Mouse (Mus musculus) neural tube, embryonic 12.5 days (tissue): Measurements from ENCODE around the gene Vmn1r124. TPM values are rescaled to one million over a fixed set of nuclear protein-coding genes. Genes with fewer than 3 reads are reported as not detected.
"Not testable (repeated sequence)": the region's sequence is repeated elsewhere in the genome, so short reads cannot be mapped to it uniquely, and the experiment has no call there.

Source experiments
- ATAC-seq: fragments of 200-750 bp; cut with Nextera tagmentation; 2 replicates; pipeline ENCODE4 v1.8.0; 2017; ENCODE audit warnings: low read depth, mild to moderate bottlenecking, moderate TSS enrichment, moderate library complexity; ENCODE audit not compliant: low FRiP score
- H3K27ac ChIP-seq: fragments of 300-500 bp; sonication (generic); 2 replicates; pipeline ENCODE4 v1.5.1; 2016
- H3K27me3 ChIP-seq: fragments of 300-500 bp; sonication (generic); replicated peaks from 2 replicates; pipeline ENCODE4 v1.6.1; 2016; ENCODE audit warnings: mild to moderate bottlenecking
- H3K36me3 ChIP-seq: fragments of 300-500 bp; sonication (generic); 2 replicates; pipeline ENCODE4 v1.6.1; 2016; ENCODE audit warnings: mild to moderate bottlenecking
- H3K4me1 ChIP-seq: fragments of 300-500 bp; sonication (generic); 2 replicates; pipeline ENCODE4 v1.6.1; 2016
- H3K4me2 ChIP-seq: fragments of 300-500 bp; sonication (generic); replicated peaks from 2 replicates; pipeline ENCODE4 v1.6.1; 2016; ENCODE audit warnings: mild to moderate bottlenecking
- H3K4me3 ChIP-seq: fragments of 300-500 bp; sonication (generic); 2 replicates; pipeline ENCODE4 v1.5.1; 2016
- H3K9ac ChIP-seq: fragments of 300-500 bp; sonication (generic); 2 replicates; pipeline ENCODE4 v1.6.1; 2016; ENCODE audit warnings: mild to moderate bottlenecking
- H3K9me3 ChIP-seq: fragments of 300-500 bp; sonication (generic); 2 replicates; pipeline ENCODE4 v1.6.1; 2016; ENCODE audit warnings: mild to moderate bottlenecking
- WGBS: fragments of 180-500 bp; shearing (Covaris S2); methylation state at CpG from one replicate; pipeline ENCODE4 v1.1.7; 2016; 5-methylcytosine and 5-hydroxymethylcytosine counted together
- polyA plus RNA-seq: library from polyadenylated mRNA; unstranded; fragments of >200 nt; fragmentation: Nextera tagmentation; extraction: Ambion mirVana; gene quantifications from 2 replicates; pipeline ENCODE4 v1.2.1, GENCODE M21; 2016

Vmn1r124 gene
- polyA plus RNA-seq = not detected in 2 replicates

- H3K27ac ChIP-seq, ATAC-seq, H3K4me3 ChIP-seq, H3K9ac ChIP-seq, H3K27me3 ChIP-seq, H3K4me2 ChIP-seq, H3K36me3 ChIP-seq, H3K9me3 ChIP-seq, H3K4me1 ChIP-seq: not testable (repeated sequence)
- 82% methylated on average over 4 of the region's 4 CpGs for WGBS
These were observed at the start of gene Vmn1r124 for GRCm38 (mm10) chr7:21260517-21260916. Gene Vmn1r124, minus strand, starts transcription at chr7:21260617.

DNA sequence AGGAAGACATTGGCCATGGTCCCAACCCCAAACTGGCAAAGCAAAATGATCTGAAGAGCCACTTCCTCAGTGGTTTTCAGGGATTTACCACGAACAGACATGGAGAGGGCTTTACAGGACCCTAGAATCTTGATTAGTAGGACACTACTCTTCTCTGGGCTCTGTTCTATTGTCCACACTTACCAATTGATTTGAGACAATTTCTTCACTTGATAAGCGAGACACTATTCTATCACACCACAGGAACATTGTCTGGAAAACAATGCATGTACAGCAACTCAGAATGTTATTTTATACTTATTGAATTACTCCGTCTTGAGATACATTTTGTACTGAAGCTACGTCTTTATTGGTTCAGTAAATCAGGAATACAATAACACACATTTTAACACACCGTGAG, 41.0 kb upstream of the Vmn1r124 start, which contains the start of gene Vmn1r126:
TSS of gene Vmn1r126 (minus strand) at position 101 of the 400 bp plus-strand sequence.
- H3K27me3 ChIP-seq, H3K4me1 ChIP-seq, H3K27ac ChIP-seq, ATAC-seq, H3K9me3 ChIP-seq, H3K36me3 ChIP-seq, H3K9ac ChIP-seq, H3K4me3 ChIP-seq, H3K4me2 ChIP-seq: not testable (repeated sequence)
- no CpG with 5 or more reads among the region's 5 CpGs for WGBS

DNA sequence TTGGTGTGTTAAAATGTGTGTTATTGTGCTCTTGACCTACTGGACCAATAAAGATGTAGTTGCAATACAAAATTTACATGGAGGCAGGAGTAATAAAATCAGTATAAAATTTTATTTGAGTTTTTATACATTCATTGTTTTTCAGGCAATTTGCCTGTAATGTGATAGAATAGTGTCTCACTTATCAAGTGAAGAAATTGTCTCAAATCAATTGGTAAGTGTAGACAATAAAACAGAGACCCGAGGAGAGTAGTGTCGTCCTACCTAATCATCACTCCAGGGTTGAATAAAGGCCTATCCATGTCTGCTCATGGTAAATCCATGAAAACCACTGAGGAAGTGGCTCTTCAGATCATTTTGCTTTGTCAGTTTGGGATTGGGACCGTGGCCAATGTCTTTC, 11.5 kb upstream of the Vmn1r124 start, which contains the start of gene Vmn1r125:
TSS of gene Vmn1r125 (plus strand) at position 301 of the 400 bp plus-strand sequence.
- not testable (repeated sequence) for H3K27me3 ChIP-seq, ATAC-seq, H3K4me2 ChIP-seq, H3K4me3 ChIP-seq, H3K27ac ChIP-seq, H3K9ac ChIP-seq, H3K9me3 ChIP-seq, H3K4me1 ChIP-seq, H3K36me3 ChIP-seq
- WGBS = 74% methylated on average over 3 of the region's 3 CpGs

Other genes starting within 250 kb of the Vmn1r124 start
- not detected in 2 replicates for gene Vmn1r119, start 248.2 kb downstream of the Vmn1r124 start, polyA plus RNA-seq
- gene Vmn1r120, start 206.8 kb downstream of the Vmn1r124 start, polyA plus RNA-seq = not detected in 2 replicates
- gene Vmn1r121, start 162.1 kb downstream of the Vmn1r124 start, polyA plus RNA-seq = not detected in 2 replicates
- gene Vmn1r122, start 126.5 kb downstream of the Vmn1r124 start, polyA plus RNA-seq = not detected in 2 replicates
- gene Vmn1r123, start 98.4 kb downstream of the Vmn1r124 start, polyA plus RNA-seq = not detected in 2 replicates
- not detected in 2 replicates for gene Gm5157, start 70.2 kb downstream of the Vmn1r124 start, polyA plus RNA-seq
- not detected in 2 replicates for gene Vmn1r125, start 11.6 kb upstream of the Vmn1r124 start, polyA plus RNA-seq
- gene Vmn1r126, start 40.9 kb upstream of the Vmn1r124 start, polyA plus RNA-seq = not detected in 2 replicates
- gene Vmn1r127, start 59.2 kb upstream of the Vmn1r124 start, polyA plus RNA-seq = not detected in 2 replicates
- gene Vmn1r128, start 88.8 kb upstream of the Vmn1r124 start, polyA plus RNA-seq = not detected in 2 replicates
- not detected in 2 replicates for gene Vmn1r129, start 100.7 kb upstream of the Vmn1r124 start, polyA plus RNA-seq
- not detected in 2 replicates for gene Gm6882, start 172.1 kb upstream of the Vmn1r124 start, polyA plus RNA-seq